Mouse (Mus musculus) midbrain, embryonic 14.5 days (tissue): ENCODE results near the gene Selp. TPM values are rescaled to one million over a fixed set of nuclear protein-coding genes. Genes with fewer than 3 reads are reported as not detected.

Experiments
- ATAC-seq: fragments of 200-750 bp; cut with Nextera tagmentation; 2 replicates; pipeline ENCODE4 v1.8.0; 2017; ENCODE audit warnings: moderate number of reproducible peaks, moderate library complexity; ENCODE audit not compliant: low FRiP score, low TSS enrichment
- DNase-seq: peaks from one replicate; pipeline ENCODE4 v3.0.0-alpha.2; 2015
- H3K27ac ChIP-seq: fragments of 300-500 bp; sonication (generic); replicated peaks from 2 replicates; pipeline ENCODE4 v1.5.1; 2014; ENCODE audit warnings: mild to moderate bottlenecking, low read depth, low read length, moderate library complexity
- H3K27me3 ChIP-seq: fragments of 300-500 bp; sonication (generic); 2 replicates; pipeline ENCODE4 v1.6.1; 2014; ENCODE audit warnings: low read length, control low read depth, mixed read lengths; ENCODE audit not compliant: control insufficient read depth, insufficient read depth
- H3K36me3 ChIP-seq: fragments of 300-500 bp; sonication (generic); 2 replicates; pipeline ENCODE4 v1.6.1; 2014; ENCODE audit warnings: low read length, control low read depth; ENCODE audit not compliant: control insufficient read depth, insufficient read depth
- H3K4me1 ChIP-seq: fragments of 300-500 bp; sonication (generic); 2 replicates; pipeline ENCODE4 v1.6.1; 2014; ENCODE audit warnings: mild to moderate bottlenecking, antibody characterized with exemption, low read length, control low read depth; ENCODE audit not compliant: control insufficient read depth, insufficient read depth
- H3K4me2 ChIP-seq: fragments of 300-500 bp; sonication (generic); 2 replicates; pipeline ENCODE4 v1.6.1; 2014; ENCODE audit warnings: mild to moderate bottlenecking, low read length, moderate library complexity
- H3K4me3 ChIP-seq: fragments of 300-500 bp; sonication (generic); replicated peaks from 2 replicates; pipeline ENCODE4 v1.5.1; 2014; ENCODE audit warnings: low read depth, low read length
- H3K9ac ChIP-seq: fragments of 300-500 bp; sonication (generic); replicated peaks from 2 replicates; pipeline ENCODE4 v1.6.1; 2014; ENCODE audit warnings: mild to moderate bottlenecking, low read length, moderate library complexity
- H3K9me3 ChIP-seq: fragments of 300-500 bp; sonication (generic); 2 replicates; pipeline ENCODE4 v1.6.1; 2016; ENCODE audit warnings: low read length, control low read depth, mixed read lengths; ENCODE audit not compliant: control insufficient read depth
- WGBS: fragments of 180-500 bp; shearing (Covaris S2); extraction: QIAGEN DNeasy Blood & Tissue Kit; methylation state at CpG from one replicate; pipeline ENCODE4 v1.1.7; 2014; 5-methylcytosine and 5-hydroxymethylcytosine counted together
- polyA plus RNA-seq: library from polyadenylated mRNA; unstranded; fragments of >200 nt; fragmentation: Nextera tagmentation; extraction: Ambion mirVana; gene quantifications from 2 replicates; pipeline ENCODE4 v1.2.1, GENCODE M21; 2014

Selp gene
- polyA plus RNA-seq, 1 experiment from 2014 or later, result not detected

GRCm38 (mm10) chr1:164151387-164152088 is 36.5 kb downstream of the Selp start, which contains the start of gene F5:
Gene F5, plus strand, starts transcription at chr1:164151838.
- no peak within 1 kb of the TSS for H3K9ac ChIP-seq
- no peak within 1 kb of the TSS for H3K4me3 ChIP-seq
- H3K4me2 ChIP-seq, result no peak within 1 kb of the TSS
- no peaks in the 10 kb centered on the region for H3K9me3 ChIP-seq
- no peaks in the 10 kb centered on the region for H3K27me3 ChIP-seq
- no peak for ATAC-seq
- no peak for DNase-seq
- WGBS, result 14% methylated on average over 16 of the region's 16 CpGs
- H3K4me1 ChIP-seq, result no peaks in the 10 kb centered on the region
- H3K36me3 ChIP-seq, result no peaks in the 10 kb centered on the region
- no peak within 1 kb of the TSS for H3K27ac ChIP-seq

- Histone ChIP-seq H3K4me1 (no peaks in the 10 kb centered on the region), H3K36me3 (no peaks in the 10 kb centered on the region), H3K9me3 (no peaks in the 10 kb centered on the region), H3K4me3 (no peak overlapping the region), H3K9ac (no peak overlapping the region), H3K27ac (no peak overlapping the region), H3K4me2 (no peak overlapping the region), H3K27me3 (no peaks in the 10 kb centered on the region)
- DNase-seq (no peak), ATAC-seq (no peak)
- 90% methylated on average over 5 of the region's 5 CpGs for WGBS
These were observed 37.8 kb downstream of the Selp start for GRCm38 (mm10) chr1:164152836-164153235.

GRCm38 (mm10) chr1:164154983-164155382 is 39.9 kb downstream of the Selp start:
- 82% methylated on average over 3 of the region's 3 CpGs for WGBS
- DNase-seq (no peak), ATAC-seq (no peak)
- no peak overlapping the region for H3K4me3 ChIP-seq
- H3K4me1 ChIP-seq, result no peaks in the 10 kb centered on the region
- H3K9me3 ChIP-seq, result no peaks in the 10 kb centered on the region
- no peaks in the 10 kb centered on the region for H3K27me3 ChIP-seq
- no peaks in the 10 kb centered on the region for H3K36me3 ChIP-seq
- H3K4me2 ChIP-seq, result no peak overlapping the region
- H3K9ac ChIP-seq, result no peak overlapping the region
- no peak overlapping the region for H3K27ac ChIP-seq

GRCm38 (mm10) chr1:164158571-164158970 is 43.5 kb downstream of the Selp start:
- H3K4me2 ChIP-seq, result no peak overlapping the region
- no peak overlapping the region for H3K27ac ChIP-seq
- no peaks in the 10 kb centered on the region for H3K4me1 ChIP-seq
- H3K9ac ChIP-seq, result no peak overlapping the region
- no peaks in the 10 kb centered on the region for H3K9me3 ChIP-seq
- H3K36me3 ChIP-seq, result no peaks in the 10 kb centered on the region
- no peaks in the 10 kb centered on the region for H3K27me3 ChIP-seq
- H3K4me3 ChIP-seq, result no peak overlapping the region
- 79% methylated on average over 4 of the region's 4 CpGs for WGBS
- no peak for ATAC-seq
- no peak for DNase-seq

- WGBS, result 87% methylated on average over 2 of the region's 2 CpGs
- no peak overlapping the region for H3K27ac ChIP-seq
- no peaks in the 10 kb centered on the region for H3K9me3 ChIP-seq
- no peaks in the 10 kb centered on the region for H3K36me3 ChIP-seq
- no peaks in the 10 kb centered on the region for H3K4me1 ChIP-seq
- H3K27me3 ChIP-seq, result no peaks in the 10 kb centered on the region
- H3K9ac ChIP-seq, result no peak overlapping the region
- no peak overlapping the region for H3K4me3 ChIP-seq
- DNase-seq (no peak), ATAC-seq (no peak)
- no peak overlapping the region for H3K4me2 ChIP-seq
These were observed 44.7 kb downstream of the Selp start for GRCm38 (mm10) chr1:164159781-164160180.

- no peak overlapping the region for H3K27ac ChIP-seq
- no peak for ATAC-seq
- H3K4me1 ChIP-seq, result no peaks in the 10 kb centered on the region
- no peak overlapping the region for H3K4me3 ChIP-seq
- DNase-seq, result no peak
- no peaks in the 10 kb centered on the region for H3K36me3 ChIP-seq
- no peaks in the 10 kb centered on the region for H3K27me3 ChIP-seq
- H3K9ac ChIP-seq, result no peak overlapping the region
- H3K9me3 ChIP-seq, result no peaks in the 10 kb centered on the region
- 86% methylated on average over 5 of the region's 5 CpGs for WGBS
- H3K4me2 ChIP-seq, result no peak overlapping the region
These were observed 47.7 kb downstream of the Selp start for GRCm38 (mm10) chr1:164162745-164163144.

- H3K4me1 ChIP-seq, result no peaks in the 10 kb centered on the region
- 82% methylated on average over 4 of the region's 4 CpGs for WGBS
- H3K36me3 ChIP-seq, result no peaks in the 10 kb centered on the region
- H3K9ac ChIP-seq, result no peak overlapping the region
- no peak for DNase-seq
- no peak overlapping the region for H3K4me3 ChIP-seq
- H3K27me3 ChIP-seq, result no peaks in the 10 kb centered on the region
- ATAC-seq, result no peak
- no peak overlapping the region for H3K27ac ChIP-seq
- no peaks in the 10 kb centered on the region for H3K9me3 ChIP-seq
- no peak overlapping the region for H3K4me2 ChIP-seq
These were observed 53.8 kb downstream of the Selp start for GRCm38 (mm10) chr1:164168818-164169217.

- H3K27ac ChIP-seq, result no peak overlapping the region
- no peaks in the 10 kb centered on the region for H3K4me1 ChIP-seq
- H3K4me3 ChIP-seq, result no peak overlapping the region
- no peak overlapping the region for H3K4me2 ChIP-seq
- H3K9ac ChIP-seq, result no peak overlapping the region
- 94% methylated on average over 2 of the region's 2 CpGs for WGBS
- ATAC-seq (no peak), DNase-seq (no peak)
- no peaks in the 10 kb centered on the region for H3K9me3 ChIP-seq
- H3K36me3 ChIP-seq, result no peaks in the 10 kb centered on the region
- H3K27me3 ChIP-seq, result no peaks in the 10 kb centered on the region
These were observed 55.4 kb downstream of the Selp start for GRCm38 (mm10) chr1:164170434-164170833.

- no peaks in the 10 kb centered on the region for H3K36me3 ChIP-seq
- no peaks in the 10 kb centered on the region for H3K9me3 ChIP-seq
- H3K27me3 ChIP-seq, result no peaks in the 10 kb centered on the region
- 79% methylated on average over 4 of the region's 4 CpGs for WGBS
- no peak overlapping the region for H3K4me3 ChIP-seq
- ATAC-seq (no peak), DNase-seq (no peak)
- H3K4me2 ChIP-seq, result no peak overlapping the region
- H3K9ac ChIP-seq, result no peak overlapping the region
- no peaks in the 10 kb centered on the region for H3K4me1 ChIP-seq
- H3K27ac ChIP-seq, result no peak overlapping the region
These were observed 58.1 kb downstream of the Selp start for GRCm38 (mm10) chr1:164173145-164173544.
